Mouse (Mus musculus): ENCODE measurements at regions not wholly inside any gene's neighbourhood (a gene's known extent, or its start where the extent isn't known, plus 50 kb on each side); places are given as distances from the start of the nearest gene placed in this dataset.

DNA sequence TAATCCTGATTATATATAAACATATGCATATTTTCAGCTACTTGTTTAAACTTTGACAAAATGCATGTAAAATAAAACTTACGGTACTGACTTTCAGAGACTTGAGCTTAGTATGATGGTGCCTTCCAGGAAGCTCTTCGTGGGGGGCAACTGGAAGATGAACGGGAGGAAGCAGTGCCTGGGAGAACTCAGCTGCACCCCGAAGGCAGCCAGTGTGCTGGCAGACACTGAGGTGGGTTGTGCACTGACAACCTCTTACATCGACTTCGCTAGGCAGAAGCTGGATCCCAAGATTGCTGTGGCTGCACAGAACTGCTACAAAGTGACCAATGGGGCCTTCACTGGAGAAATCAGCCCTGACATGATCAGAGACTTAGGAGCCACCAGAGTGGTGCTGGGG is 61.5 kb upstream of the Prdm1 start:
- no peak for DNase-seq (ENCODE audit: low spot score in 2 of 2)

GRCm38 (mm10) chr10:44589352-44589751 is 61.1 kb upstream of the Prdm1 start:
- no peak for DNase-seq (ENCODE audit: low spot score in 2 of 2)

DNA sequence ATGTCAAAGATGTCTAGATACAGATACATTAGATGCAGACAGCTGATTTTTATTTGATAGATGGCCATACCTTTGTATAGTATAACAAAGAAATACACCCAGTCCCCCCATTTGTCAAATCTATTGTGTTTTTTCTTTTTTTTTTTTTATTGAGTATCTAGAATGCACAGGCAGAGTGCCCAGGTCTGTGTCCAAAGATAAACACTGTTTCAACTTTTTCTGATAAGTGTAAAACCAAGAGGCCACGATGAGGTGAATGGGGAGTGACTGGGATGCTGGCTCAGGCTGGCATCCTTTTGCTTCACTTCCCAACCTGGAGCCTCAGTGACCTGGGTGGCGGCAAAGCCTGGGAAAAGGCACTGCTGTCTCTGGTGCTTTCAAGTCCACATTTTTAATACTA is 54.4 kb upstream of the Prdm1 start:
- no peak for DNase-seq (ENCODE audit: low spot score in 2 of 2)

Small RNAs in the stretch of these regions (microRNA-seq; reads per million reads assigned to microRNA genes)
- gene Gm24271, result 0 reads per million in 2 experiments

All from left cerebral cortex, adult 18-20 months (tissue).